Mouse (Mus musculus) bone marrow macrophage, adult 2 months (primary cell): Measurements from ENCODE around the gene Uggt2. TPM values are rescaled to one million over a fixed set of nuclear protein-coding genes. Genes with fewer than 3 reads are reported as not detected.

ENCODE experiments used
- H3K27ac ChIP-seq: 2 replicates; pipeline ENCODE4 v1.5.1; 2012; ENCODE audit warnings: low read depth, low read length; ENCODE audit not compliant: insufficient read depth
- H3K4me1 ChIP-seq: 2 replicates; pipeline ENCODE4 v1.6.1; 2012; ENCODE audit warnings: low read length; ENCODE audit not compliant: control insufficient read depth, insufficient read depth
- H3K4me3 ChIP-seq: 2 replicates; pipeline ENCODE4 v1.5.1; 2012; ENCODE audit warnings: mild to moderate bottlenecking, low read length, moderate library complexity; ENCODE audit not compliant: insufficient read depth
- CTCF ChIP-seq: IDR thresholded peaks from 2 replicates; pipeline ENCODE4 v1.5.1; 2012; ENCODE audit warnings: low read depth, mild to moderate bottlenecking, low read length, moderate library complexity
- POLR2A ChIP-seq: IDR thresholded peaks from 2 replicates; pipeline ENCODE4 v1.6.1; 2012; ENCODE audit warnings: mild to moderate bottlenecking, low read depth, low read length, borderline replicate concordance
- polyA plus RNA-seq: library from polyadenylated mRNA; stranded (reverse); fragments of >200 nt; gene quantifications from 2 replicates; pipeline ENCODE4 v1.2.4, GENCODE M21; 2012; ENCODE audit not compliant: missing spikeins, insufficient read depth, insufficient read length

Uggt2 gene
- polyA plus RNA-seq, 1 experiment: 4.5 TPM

DNA sequence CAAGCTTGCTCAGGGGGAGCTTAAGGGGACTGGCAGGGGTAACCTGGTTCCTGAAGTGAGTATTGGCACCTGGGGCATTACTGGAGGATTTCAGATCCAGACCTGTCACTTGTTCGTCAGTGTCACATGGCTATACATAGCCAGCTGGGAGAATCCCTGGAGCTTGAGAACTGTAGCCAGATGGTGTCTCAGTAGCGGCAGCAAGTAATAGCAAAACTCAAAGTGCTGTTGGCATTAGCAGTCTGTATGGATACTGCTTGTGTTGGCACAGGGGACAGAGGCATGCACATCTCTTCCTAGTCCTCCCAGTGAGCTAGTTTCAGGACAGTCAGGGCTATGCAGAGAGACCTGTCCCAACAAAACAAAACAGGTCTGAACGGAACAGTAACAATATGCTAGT is 141.2 kb downstream of the Uggt2 start:
- no peak overlapping the region for H3K4me3 ChIP-seq
- H3K27ac ChIP-seq: no peak overlapping the region
- no peak for TF ChIP-seq CTCF
- TF ChIP-seq POLR2A: no peak
- no peaks in the 10 kb centered on the region for H3K4me1 ChIP-seq

DNA sequence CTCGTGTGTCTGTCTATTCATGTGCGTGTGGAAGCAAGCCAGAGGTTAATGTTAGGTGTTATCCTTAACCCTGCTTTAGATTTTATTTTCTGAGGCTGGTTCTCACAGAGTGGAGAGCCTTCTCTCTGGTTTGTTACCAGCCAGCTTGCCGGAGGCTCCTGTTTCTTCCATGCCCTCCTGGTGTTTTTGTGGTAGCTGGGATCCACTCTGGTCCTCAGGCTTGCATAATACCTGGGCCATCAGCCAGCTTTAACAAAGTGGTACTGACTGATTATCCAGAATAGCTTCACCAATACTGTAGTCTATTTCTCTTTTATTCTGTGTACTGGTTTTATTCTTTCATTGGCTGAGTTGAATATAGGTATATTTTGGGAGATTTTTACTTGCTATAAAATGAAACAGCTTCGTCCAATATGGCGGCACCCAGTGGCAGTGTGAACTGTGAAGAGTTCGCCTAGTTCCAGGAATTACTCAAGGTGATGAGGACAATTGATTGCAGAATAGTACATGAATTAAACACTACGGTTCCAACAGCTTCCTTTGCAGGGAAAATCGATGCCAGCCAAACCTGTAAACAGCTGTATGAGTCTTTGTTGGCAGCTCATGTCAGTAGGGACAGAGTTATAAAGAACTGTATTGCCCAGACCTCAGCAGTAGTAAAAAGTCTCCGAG is 147.2 kb downstream of the Uggt2 start:
- Histone ChIP-seq H3K4me3 (no peak overlapping the region), H3K27ac (no peak overlapping the region), H3K4me1 (peaks cover 10% of the 10 kb centered on the region)
- TF ChIP-seq POLR2A: no peak
- no peak for TF ChIP-seq CTCF

- Histone ChIP-seq H3K4me3 (no peak overlapping the region), H3K4me1 (peaks cover 20% of the 10 kb centered on the region), H3K27ac (no peak overlapping the region)
- no peak for TF ChIP-seq CTCF
- TF ChIP-seq POLR2A: no peak
Measured at GRCm38 (mm10) chr14:118948841-118949240, 150.4 kb downstream of the Uggt2 start.

GRCm38 (mm10) chr14:118944702-118945101 is 154.5 kb downstream of the Uggt2 start:
- Histone ChIP-seq H3K4me3 (no peak overlapping the region), H3K27ac (no peak overlapping the region), H3K4me1 (peaks cover 24% of the 10 kb centered on the region)
- TF ChIP-seq POLR2A: no peak
- no peak for TF ChIP-seq CTCF

GRCm38 (mm10) chr14:118942076-118942475 is 157.2 kb downstream of the Uggt2 start:
- Histone ChIP-seq H3K27ac (no peak overlapping the region), H3K4me3 (no peak overlapping the region), H3K4me1 (peaks cover 26% of the 10 kb centered on the region)
- TF ChIP-seq POLR2A: no peak
- TF ChIP-seq CTCF: no peak

DNA sequence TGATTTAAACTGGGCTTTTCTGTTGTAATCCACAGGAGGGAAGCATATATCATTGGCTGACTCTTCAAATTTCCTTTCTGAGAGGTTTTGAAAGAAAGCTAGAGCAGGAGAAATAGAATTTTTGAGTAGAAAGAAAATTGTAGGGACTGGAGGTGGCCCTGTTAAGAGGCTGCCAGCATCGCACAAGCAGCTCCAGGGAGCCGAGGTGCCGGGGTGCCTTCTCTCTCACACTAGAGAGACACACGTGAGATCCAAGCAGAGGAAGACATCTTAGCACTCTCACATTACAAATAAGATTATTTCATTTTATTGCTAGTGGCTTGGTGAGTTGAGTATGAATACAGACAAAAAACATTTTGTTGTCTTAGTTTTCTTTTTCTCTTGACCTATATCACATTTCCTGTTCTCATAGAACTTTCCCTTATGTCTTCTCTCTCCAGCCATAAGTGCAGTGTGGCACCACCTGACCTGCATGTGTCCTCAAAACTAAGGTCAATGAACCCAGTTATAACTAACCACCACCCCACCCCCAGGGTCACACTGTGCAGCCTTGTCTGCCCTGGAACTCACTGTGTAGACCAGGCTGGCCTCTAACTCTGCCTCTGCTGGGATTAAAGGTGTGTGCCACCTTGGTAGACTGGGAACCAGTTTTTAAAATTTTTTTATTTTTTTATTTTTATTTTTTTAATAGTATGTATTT is 158.3 kb downstream of the Uggt2 start:
- peaks cover 26% of the 10 kb centered on the region for H3K4me1 ChIP-seq

GRCm38 (mm10) chr14:118938551-118938950 is 160.7 kb downstream of the Uggt2 start:
- H3K4me3 ChIP-seq: peak overlapping the region; percentile 97
- no peak for TF ChIP-seq CTCF
- no peak for TF ChIP-seq POLR2A
- H3K4me1 ChIP-seq: peaks cover 19% of the 10 kb centered on the region
- H3K27ac ChIP-seq: peak overlapping the region; percentile 76; the same call in 1 of the 2 replicates

More for the DNA sequence above, 158.3 kb downstream of the Uggt2 start:
- TF ChIP-seq POLR2A (no peak), CTCF (no peak)
- H3K4me3 ChIP-seq: no peak overlapping the region
- H3K27ac ChIP-seq: no peak overlapping the region

- H3K4me1 ChIP-seq: peaks cover 19% of the 10 kb centered on the region
- H3K27ac ChIP-seq: peak within 1 kb of the TSS; percentile 76
- TF ChIP-seq POLR2A (peak; percentile 83), CTCF (no peak)
- H3K4me3 ChIP-seq: peak within 1 kb of the TSS; percentile 97
Measured at GRCm38 (mm10) chr14:118937533-118938492, 161.4 kb downstream of the Uggt2 start, which contains the start of gene Dnajc3. Gene Dnajc3, plus strand, starts transcription at chr14:118937976.

DNA sequence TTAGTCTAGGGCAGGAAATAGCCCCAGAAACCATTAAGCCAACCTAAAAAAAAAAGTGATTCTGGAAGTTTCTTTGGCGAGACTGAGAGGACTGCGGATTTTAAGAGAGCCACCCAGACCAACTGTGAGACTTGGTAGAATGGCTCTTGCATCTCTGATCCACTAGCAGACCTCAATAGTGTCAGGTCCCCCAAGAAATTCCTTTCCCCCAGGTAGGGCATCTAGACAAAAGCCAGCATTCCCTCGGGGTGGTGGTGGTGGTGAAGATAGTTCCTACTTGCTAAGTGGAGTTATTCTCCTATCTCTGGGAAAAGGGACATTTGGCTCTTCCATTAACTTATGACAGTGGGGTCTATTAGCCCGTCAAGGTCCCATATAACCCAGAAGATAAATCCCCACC is 162.3 kb downstream of the Uggt2 start:
- Histone ChIP-seq H3K27ac (peak overlapping the region; percentile 64; the same call in 1 of the 2 replicates), H3K4me3 (peak overlapping the region; percentile 57), H3K4me1 (peaks cover 15% of the 10 kb centered on the region)
- no peak for TF ChIP-seq CTCF
- TF ChIP-seq POLR2A: no peak
